Mouse (Mus musculus): ENCODE measurements around the gene Vps29.

Gene Vps29

GRCm38 (mm10) chr5:122336554-122337294 is 17.4 kb upstream of the Vps29 start:
- no peak for DNase-seq (ENCODE audit: low spot score in 2 of 2)

- DNase-seq (ENCODE audit: low spot score in 2 of 2) = no peak
Measured at GRCm38 (mm10) chr5:122342874-122343273, 11.3 kb upstream of the Vps29 start.

- DNase-seq (ENCODE audit: low spot score in 2 of 2) = no peak
Measured at GRCm38 (mm10) chr5:122343768-122344167, 10.4 kb upstream of the Vps29 start.

- DNase-seq (ENCODE audit: low spot score in 2 of 2) = peak; percentile 71 to 87
Measured at GRCm38 (mm10) chr5:122344260-122344659, 9.9 kb upstream of the Vps29 start.

- DNase-seq (ENCODE audit: low spot score in 2 of 2) = no peak
Measured at GRCm38 (mm10) chr5:122345777-122346176, 8.4 kb upstream of the Vps29 start.

GRCm38 (mm10) chr5:122354492-122355067 is 411 bp downstream of the Vps29 start:
- no peak for DNase-seq (ENCODE audit: low spot score in 2 of 2)

GRCm38 (mm10) chr5:122371591-122372191 is 17.5 kb downstream of the Vps29 start, which contains the start of gene Gpn3:
TSS of gene Gpn3 (plus strand) at chr5:122371876.
- peak in 1 of 2 experiments; percentile 47 for DNase-seq (ENCODE audit: low spot score in 2 of 2)

GRCm38 (mm10) chr5:122372192-122372769 is 18.1 kb downstream of the Vps29 start, which contains the start of gene Fam216a:
TSS of gene Fam216a (minus strand) at chr5:122372364.
- peak; percentile 100 for DNase-seq (ENCODE audit: low spot score in 2 of 2)

- peak in 1 of 2 experiments; percentile 18 for DNase-seq (ENCODE audit: low spot score in 2 of 2)
Measured at GRCm38 (mm10) chr5:122372878-122373277, 18.7 kb downstream of the Vps29 start.

GRCm38 (mm10) chr5:122377101-122377833 is 23.1 kb downstream of the Vps29 start:
- no peak for DNase-seq (ENCODE audit: low spot score in 2 of 2)

- no peak for DNase-seq (ENCODE audit: low spot score in 2 of 2)
Measured at GRCm38 (mm10) chr5:122378171-122378570, 24.0 kb downstream of the Vps29 start.

GRCm38 (mm10) chr5:122379374-122380155 is 25.4 kb downstream of the Vps29 start:
- DNase-seq (ENCODE audit: low spot score in 2 of 2) = peak; percentile 80 to 86

GRCm38 (mm10) chr5:122390006-122390405 is 35.8 kb downstream of the Vps29 start:
- no peak for DNase-seq (ENCODE audit: low spot score in 2 of 2)

- no peak for DNase-seq (ENCODE audit: low spot score in 2 of 2)
Measured at GRCm38 (mm10) chr5:122390671-122391070, 36.5 kb downstream of the Vps29 start.

GRCm38 (mm10) chr5:122391178-122391785 is 37.1 kb downstream of the Vps29 start:
- no peak for DNase-seq (ENCODE audit: low spot score in 2 of 2)

- peak; percentile 94 to 95 for DNase-seq (ENCODE audit: low spot score in 2 of 2)
Measured at GRCm38 (mm10) chr5:122391786-122392180, 37.6 kb downstream of the Vps29 start, which contains the start of gene Arpc3. TSS of gene Arpc3 (plus strand) at chr5:122391878.

- no peak for DNase-seq (ENCODE audit: low spot score in 2 of 2)
Measured at GRCm38 (mm10) chr5:122392227-122393004, 38.2 kb downstream of the Vps29 start.

- peak; percentile 79 to 80 for DNase-seq (ENCODE audit: low spot score in 2 of 2)
Measured at GRCm38 (mm10) chr5:122393887-122394286, 39.7 kb downstream of the Vps29 start.

- DNase-seq (ENCODE audit: low spot score in 2 of 2) = no peak
Measured at GRCm38 (mm10) chr5:122396791-122397190, 42.6 kb downstream of the Vps29 start.

GRCm38 (mm10) chr5:122397495-122397894 is 43.3 kb downstream of the Vps29 start:
- no peak for DNase-seq (ENCODE audit: low spot score in 2 of 2)
